Mouse (Mus musculus) hindbrain, embryonic 16.5 days (tissue): ENCODE measurements at regions not wholly inside any gene's neighbourhood (a gene's known extent, or its start where the extent isn't known, plus 50 kb on each side); places are given as distances from the start of the nearest gene placed in this dataset.

ENCODE experiments used
- ATAC-seq: fragments of 200-750 bp; cut with Nextera tagmentation; 2 replicates; pipeline ENCODE4 v1.8.0; 2017; ENCODE audit warnings: moderate TSS enrichment, moderate library complexity
- H3K27ac ChIP-seq: fragments of 300-500 bp; sonication (generic); 2 replicates; pipeline ENCODE4 v1.5.1; 2014; ENCODE audit warnings: low read depth, mild to moderate bottlenecking, control low read depth, low read length, moderate library complexity
- H3K27me3 ChIP-seq: fragments of 300-500 bp; sonication (generic); replicated peaks from 2 replicates; pipeline ENCODE4 v1.6.1; 2014; ENCODE audit warnings: low read length; ENCODE audit not compliant: control insufficient read depth, insufficient read depth
- H3K36me3 ChIP-seq: fragments of 300-500 bp; sonication (generic); 2 replicates; pipeline ENCODE4 v1.6.1; 2014; ENCODE audit warnings: mild to moderate bottlenecking, low read length, moderate library complexity, mixed read lengths; ENCODE audit not compliant: control insufficient read depth, insufficient read depth
- H3K4me1 ChIP-seq: fragments of 300-500 bp; sonication (generic); 2 replicates; pipeline ENCODE4 v1.6.1; 2014; ENCODE audit warnings: low read depth, low read length; ENCODE audit not compliant: control insufficient read depth, insufficient read depth
- H3K4me2 ChIP-seq: fragments of 300-500 bp; sonication (generic); 2 replicates; pipeline ENCODE4 v1.6.1; 2014; ENCODE audit warnings: mild to moderate bottlenecking, low read length, control low read depth, moderate library complexity
- H3K4me3 ChIP-seq: fragments of 300-500 bp; sonication (generic); 2 replicates; pipeline ENCODE4 v1.5.1; 2014; ENCODE audit warnings: mild to moderate bottlenecking, low read length, control low read depth, moderate library complexity
- H3K9ac ChIP-seq: fragments of 300-500 bp; sonication (generic); 2 replicates; pipeline ENCODE4 v1.6.1; 2014; ENCODE audit warnings: low read depth, mild to moderate bottlenecking, control low read depth, low read length, moderate library complexity
- H3K9me3 ChIP-seq: fragments of 300-500 bp; sonication (generic); 2 replicates; pipeline ENCODE4 v1.6.1; 2014; ENCODE audit warnings: mild to moderate bottlenecking, low read length, moderate library complexity; ENCODE audit not compliant: control insufficient read depth
- WGBS: fragments of 180-500 bp; shearing (Covaris S2); extraction: QIAGEN DNeasy Blood & Tissue Kit; methylation state at CpG from one replicate; pipeline ENCODE4 v1.1.7; 2014; 5-methylcytosine and 5-hydroxymethylcytosine counted together

DNA sequence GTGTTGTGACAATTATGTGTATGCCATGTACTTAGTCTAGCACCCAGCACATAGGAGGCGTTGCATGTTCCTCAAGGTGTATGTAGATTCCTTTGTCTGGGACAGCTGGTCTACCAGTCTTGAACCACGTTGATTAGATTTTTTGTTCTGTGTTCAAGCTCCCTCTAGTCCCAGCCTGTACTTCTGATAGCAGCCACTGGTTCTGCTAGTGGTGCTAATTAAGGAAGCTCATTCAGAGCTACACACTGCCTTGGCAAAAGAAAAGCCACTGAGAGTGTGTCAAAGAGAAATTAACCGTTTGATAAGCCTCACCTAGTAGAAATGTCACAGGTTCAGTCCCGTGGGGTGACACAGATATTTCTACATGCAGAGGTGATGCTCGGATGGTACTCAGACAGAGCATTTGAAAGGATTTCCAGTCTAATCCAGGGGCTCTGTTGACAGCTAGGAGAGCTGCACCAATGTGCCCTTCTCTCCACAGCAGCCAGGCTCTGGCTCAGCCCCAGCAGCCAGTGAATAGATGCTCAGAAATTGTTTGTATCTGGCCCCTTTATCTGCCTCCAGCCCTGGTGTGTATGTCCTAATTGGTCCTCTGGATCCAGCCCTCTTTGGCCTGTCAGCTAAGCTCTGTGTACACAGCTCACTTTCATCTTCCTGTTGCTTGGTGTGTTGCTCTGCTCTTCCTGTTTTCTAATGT, 385.2 kb upstream of the Kif2a start:
- peak; percentile 94 for ATAC-seq
- Histone ChIP-seq H3K27ac (peak overlapping the region; percentile 49), H3K4me1 (peaks cover 11% of the 10 kb centered on the region), H3K36me3 (no peaks in the 10 kb centered on the region), H3K4me2 (peak overlapping the region; percentile 15; the same call in 1 of the 2 replicates), H3K4me3 (no peak overlapping the region), H3K27me3 (no peaks in the 10 kb centered on the region), H3K9ac (no peak overlapping the region), H3K9me3 (no peaks in the 10 kb centered on the region)
- WGBS = 71% methylated on average over 5 of the region's 5 CpGs

DNA sequence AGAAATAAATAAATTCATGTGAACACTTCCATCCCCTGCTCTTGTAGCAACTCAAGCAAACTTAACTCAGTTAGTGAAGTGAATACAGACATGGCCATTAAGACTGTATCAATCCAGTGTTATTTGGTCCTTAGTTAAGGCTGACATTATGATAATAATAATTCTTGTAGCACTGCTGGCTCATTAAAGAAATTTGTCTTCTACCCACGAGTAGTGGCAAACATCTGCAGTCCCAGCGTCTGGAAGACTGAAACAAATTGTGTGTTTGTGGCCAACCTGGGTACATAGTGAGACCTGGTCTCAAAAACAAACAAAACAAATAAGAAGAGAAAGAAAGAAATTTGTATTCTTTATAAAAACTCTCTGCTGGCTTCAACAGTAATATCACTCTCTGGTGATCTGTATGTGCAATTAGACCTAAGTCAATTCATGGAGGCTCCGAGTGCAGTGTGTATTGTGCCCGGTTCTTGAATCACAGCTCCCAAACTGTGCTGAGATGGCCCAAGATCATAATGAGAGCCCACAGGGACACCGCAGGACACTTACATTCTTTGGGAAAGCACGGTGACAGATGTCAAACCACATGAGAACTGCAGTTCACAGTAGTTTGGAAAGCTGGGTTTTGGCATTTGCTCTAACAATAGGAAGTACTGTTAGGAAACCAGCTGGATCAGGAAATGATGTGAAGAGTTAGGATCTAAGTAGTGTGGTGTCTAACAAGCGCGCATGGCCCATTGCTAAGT, 376.9 kb upstream of the Kif2a start:
- ATAC-seq = no peak
- Histone ChIP-seq H3K9me3 (no peaks in the 10 kb centered on the region), H3K4me1 (no peaks in the 10 kb centered on the region), H3K27me3 (no peaks in the 10 kb centered on the region), H3K4me3 (no peak overlapping the region), H3K27ac (no peak overlapping the region), H3K9ac (no peak overlapping the region), H3K36me3 (no peaks in the 10 kb centered on the region), H3K4me2 (no peak overlapping the region)
- WGBS = 52% methylated on average over 8 of the region's 8 CpGs

DNA sequence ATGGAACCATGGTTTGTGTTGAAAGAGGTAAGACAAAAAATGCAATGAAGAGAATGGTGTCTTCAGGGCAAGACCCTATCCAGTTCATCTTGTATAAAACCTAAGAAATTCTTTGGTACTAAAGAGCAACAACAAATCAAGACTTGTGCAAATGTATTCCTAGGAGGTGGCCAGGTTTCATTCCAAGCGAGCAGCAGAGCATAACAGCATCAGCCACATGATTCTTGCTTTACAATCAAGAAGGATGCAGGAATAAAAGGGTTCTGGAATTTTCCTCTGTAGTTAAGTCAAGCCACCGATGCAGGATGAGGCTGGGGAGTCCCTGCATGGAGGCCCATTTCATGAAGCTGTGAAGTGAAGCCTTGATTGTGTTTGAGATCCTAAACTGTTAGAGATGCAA, 374.1 kb upstream of the Kif2a start:
- no peak overlapping the region for H3K9ac ChIP-seq
- ATAC-seq = no peak
- no peaks in the 10 kb centered on the region for H3K9me3 ChIP-seq
- 84% methylated on average over 2 of the region's 2 CpGs for WGBS
- no peaks in the 10 kb centered on the region for H3K4me1 ChIP-seq
- H3K4me2 ChIP-seq = no peak overlapping the region
- no peaks in the 10 kb centered on the region for H3K27me3 ChIP-seq
- no peak overlapping the region for H3K4me3 ChIP-seq
- no peak overlapping the region for H3K27ac ChIP-seq
- H3K36me3 ChIP-seq = no peaks in the 10 kb centered on the region

DNA sequence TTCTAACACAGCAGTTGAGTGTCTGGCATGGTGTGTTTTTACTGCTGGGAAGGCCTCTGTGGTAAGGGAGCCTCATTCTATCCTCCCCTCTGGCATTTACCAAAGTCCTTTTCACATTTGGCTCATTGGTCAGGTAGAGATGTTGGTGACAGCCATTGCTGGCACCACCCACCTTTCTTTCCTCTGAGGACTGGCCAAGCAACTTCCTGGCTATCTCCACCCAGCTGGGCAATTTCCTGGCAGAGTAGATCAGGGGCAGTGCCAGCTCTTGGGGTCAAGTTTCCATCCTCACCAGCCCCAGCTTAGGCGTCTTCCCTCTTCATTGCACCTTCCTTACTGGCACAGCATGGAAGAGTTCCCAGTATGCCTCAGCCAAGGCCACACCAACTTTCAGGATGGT, 372.5 kb upstream of the Kif2a start:
- Histone ChIP-seq H3K9me3 (no peaks in the 10 kb centered on the region), H3K27ac (no peak overlapping the region), H3K4me2 (no peak overlapping the region), H3K4me3 (no peak overlapping the region), H3K9ac (no peak overlapping the region), H3K4me1 (no peaks in the 10 kb centered on the region), H3K27me3 (no peaks in the 10 kb centered on the region), H3K36me3 (no peaks in the 10 kb centered on the region)
- no peak for ATAC-seq
- WGBS = 82% methylated on average over 1 of the region's 1 CpGs

DNA sequence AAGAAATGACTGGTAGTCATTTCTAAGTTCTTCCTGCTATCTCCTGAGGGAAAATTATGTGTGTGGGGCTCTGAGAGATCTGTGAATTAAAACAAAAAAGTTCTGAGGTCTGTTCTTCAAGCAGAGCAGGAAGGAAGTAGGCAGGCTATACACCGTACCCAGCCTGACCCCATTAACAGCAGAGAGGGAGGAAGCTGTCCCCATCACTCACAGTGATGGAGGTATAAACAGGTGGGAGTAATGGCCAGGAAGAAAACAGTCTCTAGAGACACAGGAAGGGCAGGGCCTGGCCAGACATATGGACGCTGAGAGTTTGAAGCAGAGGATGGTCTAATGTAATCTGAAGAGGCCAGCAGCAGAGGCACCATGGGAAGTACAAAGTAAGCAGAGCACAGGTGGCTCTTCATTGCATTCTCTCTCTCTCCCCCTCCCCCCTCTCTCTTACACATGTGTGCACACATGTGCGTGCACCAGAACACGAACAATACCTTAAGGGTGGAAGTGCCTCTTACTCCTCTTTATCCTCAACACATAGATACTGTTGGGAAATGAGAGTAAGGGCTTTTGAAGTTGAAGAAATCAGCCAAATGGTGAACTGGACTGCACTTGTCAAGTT, 367.7 kb upstream of the Kif2a start:
- no peaks in the 10 kb centered on the region for H3K27me3 ChIP-seq
- H3K4me2 ChIP-seq = no peak overlapping the region
- no peaks in the 10 kb centered on the region for H3K36me3 ChIP-seq
- no peaks in the 10 kb centered on the region for H3K4me1 ChIP-seq
- H3K9ac ChIP-seq = no peak overlapping the region
- H3K27ac ChIP-seq = no peak overlapping the region
- no peaks in the 10 kb centered on the region for H3K9me3 ChIP-seq
- no peak overlapping the region for H3K4me3 ChIP-seq
- no peak for ATAC-seq
- WGBS = 86% methylated on average over 4 of the region's 4 CpGs

DNA sequence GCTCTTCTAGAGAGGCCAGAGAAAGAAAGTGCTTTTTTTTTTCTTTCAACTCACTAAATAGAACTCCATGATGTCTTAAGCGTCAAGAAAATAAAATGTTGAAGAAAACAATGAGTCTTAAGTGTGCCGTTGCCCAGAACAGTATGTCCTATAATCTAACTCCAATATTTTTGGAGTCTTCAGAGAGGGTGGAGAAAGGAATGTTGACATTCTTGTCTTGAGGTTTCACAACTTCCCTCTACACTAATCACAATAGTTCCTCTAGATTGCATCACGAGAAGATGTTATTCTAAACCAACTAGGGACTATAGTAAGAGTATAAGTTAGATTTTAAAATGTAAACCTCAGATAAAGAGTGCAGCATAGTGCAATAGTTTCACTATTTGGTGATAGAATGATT, 367.1 kb upstream of the Kif2a start:
- no peak overlapping the region for H3K4me3 ChIP-seq
- 88% methylated on average over 3 of the region's 3 CpGs for WGBS

DNA sequence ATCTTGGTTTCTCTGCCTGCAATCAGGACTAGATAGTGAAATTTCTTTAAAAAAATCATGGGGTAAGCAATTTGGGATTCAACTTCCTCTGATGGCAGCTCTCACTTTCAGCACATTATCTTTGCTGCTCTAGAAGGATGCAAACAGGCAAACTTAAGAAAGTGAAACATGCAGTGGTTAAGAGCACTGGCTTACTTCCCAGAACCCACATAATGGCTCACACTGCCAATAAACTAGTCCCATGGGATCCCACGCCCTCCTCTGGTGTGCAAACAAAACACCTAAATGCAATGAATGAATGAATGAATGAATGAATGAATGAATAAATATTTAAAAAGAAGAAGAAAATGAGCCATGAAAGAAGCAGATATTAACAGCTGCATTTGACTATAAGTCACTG, 356.1 kb upstream of the Kif2a start:
- Histone ChIP-seq H3K9ac (no peak overlapping the region), H3K36me3 (no peaks in the 10 kb centered on the region), H3K4me2 (no peak overlapping the region), H3K27me3 (no peaks in the 10 kb centered on the region), H3K4me1 (no peaks in the 10 kb centered on the region), H3K27ac (no peak overlapping the region), H3K9me3 (no peaks in the 10 kb centered on the region), H3K4me3 (no peak overlapping the region)
- WGBS = 77% methylated on average over 1 of the region's 1 CpGs
- no peak for ATAC-seq

More for the DNA sequence above, 367.1 kb upstream of the Kif2a start:
- no peaks in the 10 kb centered on the region for H3K4me1 ChIP-seq
- ATAC-seq = no peak
- H3K27me3 ChIP-seq = no peaks in the 10 kb centered on the region
- H3K4me2 ChIP-seq = no peak overlapping the region
- no peaks in the 10 kb centered on the region for H3K9me3 ChIP-seq
- H3K36me3 ChIP-seq = no peaks in the 10 kb centered on the region
- no peak overlapping the region for H3K9ac ChIP-seq
- no peak overlapping the region for H3K27ac ChIP-seq

DNA sequence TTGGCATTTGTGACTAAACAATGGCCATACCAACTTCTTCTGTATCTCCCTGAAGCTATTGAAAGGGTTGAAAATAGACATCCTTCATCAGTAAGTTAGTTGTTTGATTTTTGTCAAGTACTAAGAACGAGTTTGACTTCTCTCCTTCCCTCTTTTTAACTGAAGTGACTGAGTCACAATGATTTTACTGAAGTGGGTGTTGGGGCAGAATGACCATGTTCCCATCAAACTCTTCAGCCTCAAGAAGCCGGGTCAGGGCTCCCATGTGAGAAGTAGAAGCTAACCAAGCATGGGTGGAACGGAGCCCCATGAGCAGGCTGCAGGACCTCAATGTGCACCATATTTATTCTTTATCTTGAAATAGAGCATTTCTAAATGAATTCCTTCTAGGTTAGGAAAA, 350.7 kb upstream of the Kif2a start:
- no peak for ATAC-seq
- Histone ChIP-seq H3K27ac (no peak overlapping the region), H3K4me3 (no peak overlapping the region), H3K27me3 (no peaks in the 10 kb centered on the region), H3K36me3 (no peaks in the 10 kb centered on the region), H3K4me2 (no peak overlapping the region), H3K9ac (no peak overlapping the region), H3K4me1 (no peaks in the 10 kb centered on the region), H3K9me3 (no peaks in the 10 kb centered on the region)
- WGBS = 90% methylated on average over 3 of the region's 3 CpGs
